In genomic region chr16:36334232-36334631, GRCm38 (mm10) we compare ENCODE assay signal across 42 mouse cellular contexts. TPM values are rescaled to one million over a fixed set of nuclear protein-coding genes. Genes with fewer than 3 reads are reported as not detected.
"Had no signal": no experiment of that assay in that cellular context is flagged by ENCODE, and none has a peak within 500 bp of the region (broad histone marks: within the 10 kb centered on the region; RNA-seq: fewer than 3 reads in every experiment).

Gene BC117090, minus strand, starts transcription at chr16:36334332.

- DNase-seq: heart, postnatal 10 days; heart, postnatal 14 days; heart, postnatal 36 days; heart, postnatal 4 days; kidney, adult 11 months; kidney, adult 2 months; kidney, adult 8-10 months; kidney, adult 9 months; kidney, postnatal 10 days; kidney, postnatal 14 days; kidney, postnatal 25 days; kidney, postnatal 36 days; kidney, postnatal 4 days; layer of hippocampus, adult 9-11 months; layer of hippocampus, postnatal 36 days had no signal

- H3K27me3 ChIP-seq: heart, embryonic 12.5 days; heart, embryonic 13.5 days; heart, embryonic 15.5 days; hindbrain, embryonic 12.5 days; hindbrain, embryonic 13.5 days; hindbrain, embryonic 15.5 days; intestine, embryonic 15.5 days; kidney, embryonic 15.5 days had no signal

- H3K4me1 ChIP-seq: heart, embryonic 12.5 days; heart, embryonic 13.5 days; heart, embryonic 15.5 days; hindbrain, embryonic 10.5 days; hindbrain, embryonic 12.5 days; hindbrain, embryonic 13.5 days; hindbrain, embryonic 15.5 days; intestine, embryonic 15.5 days; kidney, embryonic 15.5 days had no signal

- H3K27ac ChIP-seq: heart, embryonic 13.5 days; heart, embryonic 15.5 days; hindbrain, embryonic 10.5 days; hindbrain, embryonic 12.5 days; hindbrain, embryonic 13.5 days; hindbrain, embryonic 14.5 days; hindbrain, embryonic 15.5 days; hindbrain, postnatal 0 days; intestine, embryonic 15.5 days; kidney, embryonic 15.5 days; kidney, postnatal 0 days; layer of hippocampus, adult 2 months; left cerebral cortex, adult 2 months had no signal

- H3K4me3 ChIP-seq: heart, embryonic 12.5 days; heart, embryonic 13.5 days; heart, embryonic 15.5 days; hindbrain, embryonic 10.5 days; hindbrain, embryonic 12.5 days; hindbrain, embryonic 13.5 days; hindbrain, embryonic 15.5 days; intestine, embryonic 15.5 days; kidney, embryonic 15.5 days; layer of hippocampus, adult 2 months; left cerebral cortex, adult 2 months had no signal

- H3K9ac ChIP-seq: heart, embryonic 12.5 days; heart, embryonic 13.5 days; heart, embryonic 15.5 days; hindbrain, embryonic 12.5 days; hindbrain, embryonic 13.5 days; hindbrain, embryonic 14.5 days; hindbrain, embryonic 15.5 days; intestine, embryonic 15.5 days; kidney, embryonic 15.5 days had no signal

- H3K4me2 ChIP-seq: heart, embryonic 11.5 days; heart, embryonic 12.5 days; heart, embryonic 13.5 days; heart, embryonic 15.5 days; hindbrain, embryonic 12.5 days; hindbrain, embryonic 13.5 days; hindbrain, embryonic 14.5 days; hindbrain, embryonic 15.5 days; intestine, embryonic 15.5 days; kidney, embryonic 15.5 days had no signal

- H3K9me3 ChIP-seq: heart, embryonic 12.5 days; heart, embryonic 13.5 days; heart, embryonic 15.5 days; hindbrain, embryonic 10.5 days; hindbrain, embryonic 12.5 days; hindbrain, embryonic 13.5 days; hindbrain, embryonic 15.5 days; intestine, embryonic 15.5 days; kidney, embryonic 15.5 days had no signal

- ATAC-seq: hindbrain, embryonic 16.5 days; hindbrain, postnatal 0 days; inflammation-experienced regulatory T-cells, adult 6 months; intestine, embryonic 15.5 days; intestine, embryonic 16.5 days; intestine, postnatal 0 days had no signal

- H3K36me3 ChIP-seq: heart, embryonic 12.5 days; heart, embryonic 13.5 days; heart, embryonic 15.5 days; hindbrain, embryonic 10.5 days; hindbrain, embryonic 12.5 days; hindbrain, embryonic 13.5 days; hindbrain, embryonic 15.5 days; intestine, embryonic 15.5 days; kidney, embryonic 15.5 days had no signal

RNA-seq across cellular contexts. Expression of gene BC117090, which starts in this region (rescaled TPM):
- polyA plus RNA-seq: heart, embryonic 11.5 days; heart, embryonic 12.5 days; heart, embryonic 13.5 days; heart, embryonic 14.5 days; heart, embryonic 15.5 days; heart, embryonic 16.5 days; heart, postnatal 0 days; hindbrain, embryonic 10.5 days; hindbrain, embryonic 11.5 days; hindbrain, embryonic 12.5 days; hindbrain, embryonic 13.5 days; hindbrain, embryonic 14.5 days; hindbrain, embryonic 15.5 days; hindbrain, embryonic 16.5 days; hindbrain, postnatal 0 days; inflammation-experienced regulatory T-cells, adult 6 months; intestine, embryonic 14.5 days; intestine, embryonic 15.5 days; intestine, embryonic 16.5 days; intestine, postnatal 0 days; kidney, adult 2 months; kidney, embryonic 14.5 days; kidney, embryonic 15.5 days; kidney, embryonic 16.5 days; kidney, postnatal 0 days; large intestine, adult 2 months had no signal
